Mouse (Mus musculus): ENCODE measurements around the gene Tgfbr3.
"Not testable (repeated sequence)": the region's sequence is repeated elsewhere in the genome, so short reads cannot be mapped to it uniquely, and the experiment has no call there.

Gene Tgfbr3

DNA sequence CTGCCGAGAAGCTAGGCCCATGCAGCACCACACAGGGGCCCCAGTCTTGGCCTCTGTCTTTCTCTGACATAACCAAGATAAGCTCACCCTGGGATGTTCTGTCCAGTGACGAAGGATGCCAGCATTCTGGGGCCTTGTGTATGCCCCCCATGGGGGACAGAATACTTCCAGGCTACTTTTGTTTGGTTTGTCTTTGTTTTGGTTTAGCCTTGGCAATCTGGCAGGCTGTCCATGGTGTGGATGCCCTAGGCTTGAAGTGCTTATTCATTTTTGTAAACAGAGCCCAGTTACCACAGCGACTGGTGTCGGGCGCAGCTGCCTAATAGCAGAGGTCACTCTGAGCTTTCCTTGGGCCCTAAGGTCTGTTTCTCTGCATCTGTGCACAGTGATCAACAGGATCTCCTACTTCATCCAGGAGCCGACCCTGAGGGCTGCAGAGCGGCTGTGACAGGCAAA, 51.4 kb downstream of the Tgfbr3 start:
- DNase-seq, result no peak

DNA sequence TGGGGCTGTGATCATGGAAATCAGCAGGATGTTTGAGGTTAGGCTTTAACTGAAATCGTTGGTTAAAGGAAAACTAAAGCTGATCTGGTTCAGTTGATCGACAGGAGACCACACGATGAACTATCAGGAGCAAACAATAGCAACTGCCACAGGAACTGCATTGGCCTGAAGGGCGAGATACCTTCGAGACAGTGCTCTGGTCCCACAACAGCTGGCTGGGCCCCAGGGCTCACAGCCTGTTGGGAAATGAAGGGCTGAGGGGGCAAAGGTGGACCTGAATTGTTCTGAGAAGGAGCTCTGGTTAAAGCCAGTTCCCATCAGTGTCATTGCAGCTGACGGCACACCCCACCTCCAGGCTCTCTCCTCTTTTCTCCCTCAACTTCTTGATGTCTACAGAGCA, 52.5 kb downstream of the Tgfbr3 start:
- peak; percentile 52 to 54 for DNase-seq

DNA sequence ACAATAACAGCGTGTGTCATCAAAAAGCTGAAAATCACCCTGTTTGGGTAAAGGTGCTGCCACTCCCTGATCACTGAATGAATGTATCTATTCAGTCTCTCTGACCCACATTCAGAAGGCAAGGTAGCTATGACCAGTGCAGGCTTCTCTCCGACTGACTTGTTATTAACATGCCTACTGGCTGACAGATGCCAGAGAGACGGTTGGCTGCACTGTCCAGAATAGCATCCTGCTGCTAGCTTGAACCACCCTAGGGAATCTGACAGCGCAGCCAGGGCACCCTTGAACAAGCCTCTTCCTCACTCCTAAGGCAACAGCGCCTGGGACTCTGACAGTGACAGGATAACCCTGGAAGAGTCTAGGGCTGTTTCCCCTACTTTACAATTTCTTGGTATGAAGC, 53.4 kb downstream of the Tgfbr3 start:
- no peak for DNase-seq

DNA sequence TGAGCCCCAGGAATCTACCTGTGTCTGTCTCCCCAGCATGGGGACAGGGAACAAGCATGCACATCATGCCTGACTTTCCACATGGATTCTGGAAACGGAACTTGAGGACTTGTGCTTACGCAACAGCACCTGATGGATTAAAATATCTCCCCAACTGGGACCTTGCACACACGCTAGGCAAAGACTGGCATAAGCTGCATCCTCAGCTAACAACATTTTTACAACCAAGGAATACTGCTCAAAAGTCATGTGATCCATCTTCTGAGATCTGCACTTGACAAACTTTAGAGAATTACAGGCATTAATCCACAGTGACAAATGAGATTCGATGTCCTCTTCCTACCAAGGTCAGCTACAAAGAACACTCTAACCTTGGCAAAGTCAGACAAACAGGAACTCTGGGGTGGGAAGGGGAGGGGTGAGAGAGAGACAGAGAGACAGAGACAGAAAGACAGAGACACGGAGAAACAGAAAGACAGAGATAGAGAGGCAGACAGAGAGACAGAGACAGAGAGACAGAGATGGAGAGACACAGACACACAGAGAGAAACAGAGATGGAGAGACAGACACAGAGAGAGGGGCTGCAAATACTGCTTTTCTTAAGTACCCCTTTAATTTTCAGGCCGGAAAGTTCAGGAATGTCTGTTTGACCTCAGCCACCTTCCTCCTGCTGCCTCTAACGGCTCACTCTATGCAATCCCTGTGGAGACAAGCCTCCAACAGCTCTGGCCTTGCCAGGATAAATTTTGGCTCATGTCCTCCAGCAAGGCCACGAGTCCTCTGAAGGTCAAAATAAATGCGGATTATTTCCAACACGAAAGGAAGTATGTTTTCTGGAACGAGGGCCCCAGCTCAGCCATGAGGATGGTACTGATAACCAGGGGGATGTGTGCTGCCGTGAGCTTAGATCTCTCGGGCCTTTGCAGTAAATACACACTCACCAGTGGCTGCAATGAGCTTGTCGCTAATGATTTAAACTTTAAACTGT, 55.8 kb downstream of the Tgfbr3 start:
- DNase-seq, result peak; percentile 37 to 57

DNA sequence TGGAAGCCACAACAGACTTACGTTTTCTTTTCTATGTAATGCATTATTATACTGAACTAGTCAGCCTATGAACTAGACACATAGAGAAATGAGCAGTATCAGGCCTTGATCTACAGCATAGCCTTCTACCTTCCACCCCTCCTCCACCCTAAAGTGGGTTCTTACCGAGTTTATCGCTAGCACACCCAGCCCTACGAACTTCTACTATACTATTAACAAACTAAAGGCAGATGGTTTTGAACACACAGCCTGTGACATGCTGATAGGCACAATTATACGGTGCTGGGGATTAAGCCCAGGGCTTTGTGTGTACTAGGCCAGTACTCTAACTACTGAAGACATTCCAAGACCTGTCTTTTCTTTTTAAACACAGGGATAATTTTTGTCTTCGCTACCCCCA, 59.2 kb downstream of the Tgfbr3 start:
- no peak for DNase-seq

DNA sequence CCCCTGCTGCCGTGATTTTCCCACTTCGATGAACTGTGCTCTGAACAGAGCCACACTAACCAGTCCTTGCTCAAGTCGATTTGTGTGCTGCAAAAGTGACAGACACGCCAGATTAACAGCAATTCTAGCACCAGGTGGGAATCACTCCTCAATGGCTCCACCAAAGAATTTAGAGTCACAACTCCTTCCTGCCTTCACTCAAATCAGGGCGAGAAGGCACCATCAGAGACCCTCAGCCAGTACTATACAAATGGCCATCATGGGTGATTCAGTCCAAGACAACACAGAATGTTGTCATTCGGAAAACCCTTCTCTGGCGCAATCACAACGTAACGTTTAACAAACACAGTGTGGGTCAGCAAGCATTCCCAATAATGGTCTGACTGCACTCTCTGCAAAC, 60.4 kb downstream of the Tgfbr3 start:
- no peak for DNase-seq

DNA sequence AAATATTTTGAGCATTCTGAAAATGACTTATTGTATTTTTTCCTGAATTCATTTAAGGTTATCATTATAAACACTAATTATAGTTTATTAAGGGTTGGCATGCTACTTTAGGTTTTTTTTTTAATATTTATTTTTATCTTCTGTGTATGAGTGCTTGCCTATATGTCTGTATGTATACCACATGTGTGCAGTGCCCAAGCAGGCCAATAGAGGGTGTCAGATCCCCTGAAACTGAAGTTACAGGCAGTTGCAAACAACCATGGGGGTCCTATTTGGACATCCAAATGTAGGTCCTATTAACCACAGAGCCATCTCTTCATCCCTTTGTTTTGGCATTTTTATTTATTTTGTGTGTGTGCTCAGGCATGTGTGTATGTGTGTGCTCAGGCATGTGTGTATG, 61.8 kb downstream of the Tgfbr3 start:
- DNase-seq, result no peak

DNA sequence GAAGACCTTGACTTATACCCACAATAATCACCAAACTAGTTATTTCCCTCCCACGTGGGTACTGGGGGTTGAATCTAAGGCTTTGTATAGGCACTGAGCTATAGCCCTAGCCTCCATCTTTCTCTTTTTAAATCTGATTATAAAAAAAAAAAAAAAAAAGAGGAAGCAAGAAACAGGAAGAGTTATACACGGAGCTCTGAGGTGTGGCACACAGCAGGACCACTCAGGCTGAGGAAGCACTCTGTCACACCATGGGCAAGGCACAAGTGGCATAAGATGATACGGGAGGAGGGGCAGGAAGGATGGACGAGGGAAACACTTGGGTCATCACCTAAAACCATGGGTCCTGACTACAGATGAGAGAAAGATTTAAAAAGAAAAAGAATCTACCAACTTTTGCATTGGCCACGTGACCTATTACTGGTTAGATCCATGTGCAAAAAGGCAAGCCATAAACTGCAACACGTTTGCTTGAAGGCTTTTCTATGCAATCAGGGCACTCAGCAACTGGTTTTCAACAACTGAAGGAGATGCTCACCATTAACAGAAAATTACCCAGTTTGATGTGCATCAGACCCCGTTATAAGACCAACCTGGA, 64.5 kb downstream of the Tgfbr3 start:
- no peak for DNase-seq

DNA sequence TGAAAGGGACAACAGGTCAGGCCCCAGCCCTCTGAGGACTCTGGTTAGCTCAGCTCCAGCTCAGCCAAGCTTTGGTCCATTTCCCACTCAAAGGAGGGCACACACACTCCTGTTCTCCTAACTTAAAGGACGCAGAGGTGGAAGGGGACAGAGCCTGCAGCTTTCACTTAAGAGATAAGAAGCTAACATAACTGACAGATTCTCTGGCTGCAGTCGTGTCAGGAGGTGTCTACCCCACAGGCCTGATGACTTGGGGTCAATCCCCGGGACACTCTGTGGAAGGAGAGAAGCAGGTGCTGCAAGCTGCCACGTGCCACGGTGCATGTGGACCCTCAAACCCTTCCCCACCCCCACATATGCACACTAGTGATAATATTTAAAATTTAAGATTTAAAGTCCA, 65.3 kb downstream of the Tgfbr3 start:
- no peak for DNase-seq

DNA sequence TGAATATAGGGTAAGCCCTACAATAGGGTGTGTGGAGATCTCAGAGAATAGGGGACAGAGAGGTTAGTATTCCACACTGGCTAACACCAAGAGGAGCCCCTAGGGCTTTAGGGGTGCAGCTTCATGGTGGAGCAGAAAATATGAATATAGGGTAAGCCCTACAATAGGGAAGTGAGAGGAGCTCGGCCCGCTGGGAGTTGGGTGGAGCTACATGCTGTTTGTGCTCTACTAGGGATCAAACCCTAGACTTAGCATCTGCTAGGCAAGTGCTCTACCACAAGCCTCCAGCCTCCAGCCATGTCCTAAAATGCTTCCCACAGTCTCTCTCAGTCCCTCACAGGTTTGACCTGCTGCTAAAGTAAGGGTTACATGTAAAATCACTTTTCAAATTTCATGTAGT, 65.9 kb downstream of the Tgfbr3 start:
- not testable (repeated sequence) for DNase-seq

DNA sequence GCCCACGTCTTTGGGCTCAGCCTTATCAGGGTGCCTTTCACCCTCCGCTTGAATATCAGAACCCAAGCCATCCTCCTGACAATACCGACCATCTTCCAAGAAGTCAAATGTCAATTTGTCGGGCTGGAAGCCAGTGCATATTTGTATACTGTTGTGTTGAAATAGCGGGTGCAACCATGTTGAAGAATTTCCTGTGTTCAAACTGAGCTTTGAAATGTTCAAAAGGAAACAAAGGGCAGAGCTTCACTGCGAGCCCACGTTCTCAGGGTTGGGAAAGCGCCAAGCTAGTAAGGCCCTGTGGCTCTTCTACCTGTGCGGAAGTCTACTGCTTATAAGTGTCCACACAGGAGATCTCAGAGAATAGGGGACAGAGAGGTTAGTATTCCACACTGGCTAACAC, 66.4 kb downstream of the Tgfbr3 start:
- no peak for DNase-seq

DNA sequence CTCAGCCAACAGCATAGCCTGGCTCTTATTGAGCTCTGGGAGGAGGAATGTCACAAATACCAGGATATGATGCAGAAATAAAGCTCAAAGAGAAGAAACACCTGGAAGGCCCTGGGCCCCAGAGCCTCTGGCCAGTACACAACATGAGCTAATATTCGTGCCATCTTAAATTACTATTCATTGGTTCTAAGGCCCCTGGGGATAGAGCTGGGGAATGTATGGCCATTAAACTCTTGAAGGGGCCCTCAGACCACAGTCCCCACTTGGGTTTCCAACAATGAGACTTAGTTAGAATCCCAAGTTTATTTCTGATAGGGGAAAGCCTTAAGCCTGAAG, 66.8 kb downstream of the Tgfbr3 start:
- DNase-seq, result no peak

DNA sequence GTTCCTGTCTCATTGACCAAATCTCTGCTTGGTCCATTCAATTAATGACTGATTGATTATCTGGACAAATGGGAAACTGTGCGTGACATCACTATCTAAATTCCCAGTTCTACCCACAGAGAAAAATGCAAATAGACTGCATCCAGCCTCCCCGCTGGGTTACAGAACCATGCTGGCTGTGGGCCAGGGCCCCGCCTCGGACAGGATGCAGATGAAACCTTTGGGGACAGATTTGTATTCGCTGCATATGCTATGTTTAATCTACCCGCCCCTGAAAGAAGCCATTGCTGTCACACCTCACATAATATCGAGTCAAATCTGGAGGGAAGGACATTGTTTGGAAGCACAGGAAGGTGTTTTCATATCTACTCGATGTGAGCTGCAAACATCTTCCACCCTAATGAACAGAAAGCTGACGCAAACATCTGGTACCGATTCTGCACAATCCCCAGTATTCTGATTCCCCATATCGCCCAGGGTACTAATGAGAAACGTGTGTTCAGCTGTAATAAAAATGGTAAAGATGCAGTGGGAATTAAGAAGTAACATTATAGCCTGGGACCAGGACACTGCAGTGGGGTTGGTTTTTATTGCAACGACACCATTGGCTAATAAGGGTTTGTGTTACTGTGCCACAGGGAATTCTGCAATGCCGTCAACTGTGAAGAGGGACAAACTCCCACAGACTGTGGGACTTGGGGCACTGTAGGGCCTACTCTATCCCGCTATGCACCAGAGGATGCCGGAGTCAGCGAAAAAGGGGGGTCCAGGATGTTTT, 67.3 kb downstream of the Tgfbr3 start:
- peak in 1 of 2 experiments; percentile 28 for DNase-seq

DNA sequence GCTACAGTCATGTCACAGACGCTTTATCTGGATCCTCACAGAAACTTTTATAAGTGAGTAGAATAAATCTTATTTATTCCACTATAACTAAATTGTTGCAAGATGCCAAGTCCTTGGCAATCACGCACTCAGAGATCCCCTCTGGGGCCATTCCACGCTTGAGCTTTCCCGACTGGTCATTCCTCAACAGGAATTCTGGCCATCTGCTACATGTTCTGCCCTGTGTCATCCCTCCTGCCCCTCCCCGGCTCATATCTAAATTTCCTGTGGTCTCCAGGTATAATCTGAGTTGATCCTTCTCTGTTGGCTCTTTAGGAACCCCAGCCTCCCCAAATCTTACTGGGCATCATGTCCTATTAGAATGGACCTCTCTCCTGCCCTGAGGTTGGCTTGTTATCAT, 68.5 kb downstream of the Tgfbr3 start:
- DNase-seq, result no peak

DNA sequence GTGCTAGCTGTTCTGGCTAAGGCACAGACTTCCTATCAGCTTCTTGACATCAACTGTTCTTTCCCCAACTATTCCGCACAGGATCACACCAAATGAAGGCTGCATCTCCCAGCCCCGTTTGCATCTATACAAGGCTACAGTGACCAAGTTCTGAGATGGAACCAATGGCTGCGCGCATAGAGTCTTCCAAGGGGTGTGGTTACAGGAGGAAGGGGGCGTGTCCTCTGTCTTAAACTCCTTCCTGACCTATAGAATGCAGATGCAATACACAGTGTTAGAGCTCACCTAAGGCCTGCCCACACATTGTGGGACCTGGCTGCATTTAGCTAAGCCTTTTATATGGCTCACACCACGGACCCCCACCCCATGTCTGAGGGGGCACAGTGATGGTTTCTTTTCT, 69.5 kb downstream of the Tgfbr3 start:
- no peak for DNase-seq

DNA sequence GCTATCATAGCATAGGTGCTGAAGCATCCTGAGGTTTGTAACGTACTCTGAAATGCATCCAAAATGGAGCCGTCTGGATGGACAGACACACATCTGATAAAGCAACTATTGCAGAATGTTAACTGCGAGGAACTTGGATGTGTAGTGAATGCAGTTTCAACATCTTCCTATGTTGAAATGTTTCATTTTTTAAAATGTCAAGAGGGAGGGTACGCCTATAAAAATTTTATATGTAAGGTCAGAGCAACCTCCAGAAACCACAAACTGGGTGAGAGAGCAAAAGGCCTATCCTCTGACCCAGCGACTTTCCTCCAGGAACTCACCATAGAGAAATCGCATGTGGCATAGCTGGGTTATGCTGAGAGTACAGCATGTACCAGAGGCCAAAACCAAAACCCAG, 70.1 kb downstream of the Tgfbr3 start:
- no peak for DNase-seq

DNA sequence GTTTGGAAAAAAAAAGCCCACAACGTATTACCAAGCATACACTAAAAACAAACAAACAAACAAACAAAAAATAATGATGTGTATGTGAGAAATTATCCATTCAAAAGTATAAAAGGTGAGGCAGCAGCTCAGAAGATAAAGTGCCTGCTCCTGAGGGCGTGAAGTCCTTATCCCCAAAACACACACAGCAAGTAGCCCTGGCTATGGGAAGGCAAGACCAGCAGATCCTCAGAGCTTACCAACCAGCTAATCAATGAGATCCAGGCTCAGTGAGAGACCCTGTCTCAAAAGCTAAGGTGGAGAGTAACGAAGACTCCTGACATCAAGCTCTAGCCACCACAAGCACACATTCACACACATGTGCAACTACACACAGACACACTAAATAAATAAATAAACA, 70.8 kb downstream of the Tgfbr3 start:
- no peak for DNase-seq

DNA sequence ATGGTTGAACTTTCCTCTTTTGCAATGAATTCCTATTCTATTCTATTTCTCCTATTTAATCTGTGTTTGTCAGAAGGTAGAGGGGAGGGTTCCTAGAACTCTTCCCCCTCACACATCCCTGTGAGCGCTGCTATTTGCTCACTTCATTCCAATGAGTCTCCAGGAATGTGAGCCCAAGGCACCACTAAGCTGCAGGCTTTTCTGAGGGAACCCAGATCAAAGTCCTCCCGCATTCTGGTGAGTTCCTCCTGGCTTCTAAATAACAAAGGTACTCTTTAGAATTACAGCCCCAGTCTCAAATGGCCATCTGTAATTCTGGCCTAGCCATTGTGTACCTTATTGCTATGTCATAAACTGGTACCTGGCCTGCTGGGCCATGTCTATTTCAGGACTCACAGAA, 72.3 kb downstream of the Tgfbr3 start:
- DNase-seq, result peak in 1 of 2 experiments; percentile 28

DNA sequence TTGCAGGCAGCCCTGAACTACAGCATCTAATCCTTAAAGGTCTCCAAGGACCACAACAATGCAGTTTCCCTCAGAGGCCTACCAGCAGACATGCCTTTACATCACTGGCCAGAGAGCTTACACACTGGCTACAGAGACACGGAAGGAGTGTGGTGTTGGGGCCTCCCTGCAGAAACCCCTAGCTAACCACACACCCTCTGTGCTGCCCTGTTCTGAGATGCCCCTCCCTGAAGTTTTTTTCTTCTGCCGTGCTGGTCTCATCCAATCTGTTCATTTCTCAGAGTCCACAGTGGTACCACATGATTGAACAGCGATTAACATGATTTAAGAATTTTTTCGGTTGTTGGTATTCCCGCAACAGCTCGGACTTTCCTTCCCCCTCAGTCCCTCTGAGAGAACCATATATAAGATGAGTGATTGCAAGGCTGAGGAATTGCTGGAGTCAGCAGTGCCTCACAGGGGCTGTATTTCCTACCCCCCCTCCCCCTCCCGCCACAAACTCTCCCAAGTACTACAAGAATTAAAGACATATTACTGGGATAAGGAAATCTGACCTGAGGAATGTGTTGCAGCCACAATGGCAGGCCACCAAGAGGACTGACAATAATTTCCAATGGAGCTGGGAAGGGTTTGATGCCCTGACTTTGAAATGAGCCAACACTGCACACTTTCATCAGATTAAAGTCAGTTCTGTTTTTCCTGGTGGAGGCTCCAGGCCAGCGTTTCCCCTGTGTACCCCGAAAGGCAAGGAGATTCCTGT, 75.9 kb downstream of the Tgfbr3 start:
- no peak for DNase-seq

DNA sequence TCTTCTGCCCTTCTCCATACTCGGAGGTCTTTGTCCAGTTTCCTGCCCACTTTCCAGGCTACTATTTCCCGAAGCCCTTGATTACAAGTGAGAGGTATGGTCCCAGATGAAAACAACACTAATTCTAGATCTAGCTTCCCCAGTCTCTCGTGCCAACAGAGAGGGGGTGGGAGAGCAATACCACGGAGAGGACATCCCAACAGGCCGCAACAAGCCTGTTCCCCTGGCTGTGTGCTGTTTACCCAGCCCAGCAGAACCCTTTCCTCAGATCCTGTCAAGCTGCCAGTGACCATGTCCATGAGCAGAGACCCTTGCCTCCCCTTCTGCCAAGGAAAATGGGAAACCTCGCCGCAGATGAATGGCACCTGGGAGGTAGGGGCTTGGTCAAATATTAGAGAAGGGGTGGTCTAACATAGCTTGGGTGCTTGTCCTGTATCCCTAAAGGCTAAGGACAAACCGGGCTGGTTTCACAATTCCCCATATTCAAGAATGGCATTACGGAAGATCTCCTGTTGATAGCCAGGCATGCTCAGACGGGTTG, 77.5 kb downstream of the Tgfbr3 start:
- DNase-seq, result no peak

DNA sequence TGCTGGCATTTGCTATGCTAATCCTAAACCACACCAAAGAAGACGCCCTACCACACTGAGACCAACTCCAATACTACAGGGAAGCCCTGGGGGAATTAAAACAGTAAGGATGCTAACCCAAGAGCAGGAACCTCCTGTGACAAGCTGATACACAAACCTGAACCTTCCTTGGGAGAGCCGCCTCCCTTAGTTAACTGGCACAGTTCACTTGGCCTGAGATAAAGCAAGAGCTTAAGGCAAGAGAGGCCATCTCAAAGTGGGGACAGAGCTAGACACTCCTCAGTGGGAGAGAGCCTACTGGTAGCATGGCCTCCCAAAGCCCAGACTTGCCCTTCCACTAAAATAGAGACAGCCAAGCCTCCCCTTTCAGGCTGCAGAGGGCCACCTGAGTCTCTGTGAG, 79.4 kb downstream of the Tgfbr3 start:
- DNase-seq, result no peak

DNA sequence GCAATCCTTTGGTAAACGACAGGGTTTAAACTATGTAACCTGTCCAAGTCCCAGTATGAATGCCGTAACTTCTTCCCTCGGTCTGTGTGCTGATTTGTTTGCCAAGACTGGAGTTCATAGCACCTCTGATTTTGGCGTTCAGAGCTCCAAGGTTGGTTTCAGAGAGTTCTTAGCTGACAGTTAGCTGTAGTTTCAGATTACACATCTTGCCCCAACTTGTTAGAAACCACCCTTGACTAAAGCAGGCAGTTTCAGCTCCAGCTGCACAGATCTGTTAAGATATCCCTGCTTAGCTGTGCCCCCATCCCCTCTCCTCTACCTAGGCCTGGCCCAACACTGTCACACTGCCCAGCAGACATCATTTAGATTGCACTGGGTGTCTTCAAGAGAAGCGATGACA, 81.5 kb downstream of the Tgfbr3 start:
- DNase-seq, result no peak

DNA sequence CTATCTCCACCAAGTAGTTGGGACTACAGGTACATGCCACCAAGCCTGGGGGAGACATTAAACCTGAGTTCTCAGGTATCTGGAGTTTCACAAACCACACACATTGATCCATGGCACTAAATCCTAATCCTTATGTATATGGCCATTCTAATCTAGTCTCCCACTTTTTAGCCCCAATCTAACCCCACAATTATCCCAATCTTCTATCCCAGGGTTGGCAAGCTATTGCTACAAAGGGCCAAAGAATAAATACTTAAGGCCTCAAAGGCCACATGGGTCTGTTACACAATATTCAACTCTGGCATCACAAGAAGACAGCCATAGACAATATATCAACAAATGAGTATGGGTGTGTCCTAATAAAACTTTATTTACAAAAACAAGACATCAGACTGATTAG, 85.1 kb downstream of the Tgfbr3 start:
- DNase-seq, result no peak
